Comparison of ENCODE assay signal across 24 mouse cellular contexts in genomic region chr13:98631105-98631838, GRCm38 (mm10). TPM values are rescaled to one million over a fixed set of nuclear protein-coding genes. Genes with fewer than 3 reads are reported as not detected.
DNase-seq lines count a peak whose midpoint lies in the region; ATAC-seq and TF ChIP-seq lines count a peak whose summit lies in the region.
"Had no signal": no experiment of that assay in that cellular context is flagged by ENCODE, and none has a peak within 500 bp of the region (broad histone marks: within the 10 kb centered on the region; RNA-seq: fewer than 3 reads in every experiment).

No protein-coding gene starts in this region.

- H3K4me3 ChIP-seq in forebrain, embryonic 10.5 days, result no peak overlapping the region
- H3K4me3 ChIP-seq in forebrain, embryonic 12.5 days (replicated peaks), result no peak overlapping the region
- no peak overlapping the region for H3K4me3 ChIP-seq in kidney, embryonic 15.5 days (replicated peaks)
- H3K4me3 ChIP-seq in testis, adult 2 months (ENCODE audit: control insufficient read depth, low read depth, low read length), result no peak overlapping the region
- no peak overlapping the region for H3K4me3 ChIP-seq in liver, postnatal 0 days (ENCODE audit: low read depth, low read length)
- H3K4me3 ChIP-seq in neural tube, embryonic 15.5 days (replicated peaks), result no peak overlapping the region
- H3K4me3 ChIP-seq: left cerebral cortex, adult 2 months; limb, embryonic 13.5 days; liver, embryonic 13.5 days; megakaryocyte, embryonic 14.5 days had no signal

- ATAC-seq in forebrain, embryonic 12.5 days (ENCODE audit: low FRiP score), result no peak
- peak; percentile 73 for ATAC-seq in kidney, embryonic 15.5 days (replicated peaks; ENCODE audit: low FRiP score)
- ATAC-seq in liver, postnatal 0 days, result no peak
- no peak for ATAC-seq in neural tube, embryonic 15.5 days (ENCODE audit: low FRiP score)
- ATAC-seq: activated CD4-positive, CD25-positive, alpha-beta regulatory T cell, adult 4 months; hindbrain, postnatal 0 days; lung, postnatal 0 days; midbrain, embryonic 16.5 days had no signal

- 47% methylated on average over 20 of the region's 20 CpGs for WGBS in forebrain, embryonic 10.5 days
- WGBS in forebrain, embryonic 12.5 days, result 46% methylated on average over 20 of the region's 20 CpGs
- WGBS in kidney, embryonic 15.5 days, result 39% methylated on average over 20 of the region's 20 CpGs
- WGBS in liver, postnatal 0 days (ENCODE audit: insufficient replicate concordance), result 60% methylated on average over 18 of the region's 20 CpGs
- 53% methylated on average over 20 of the region's 20 CpGs for WGBS in neural tube, embryonic 15.5 days

- H3K9me3 ChIP-seq in forebrain, embryonic 10.5 days, result no peaks in the 10 kb centered on the region
- H3K9me3 ChIP-seq in forebrain, embryonic 12.5 days, result no peaks in the 10 kb centered on the region
- H3K9me3 ChIP-seq in kidney, embryonic 15.5 days (replicated peaks), result no peaks in the 10 kb centered on the region
- H3K9me3 ChIP-seq in liver, postnatal 0 days (ENCODE audit: low read length), result no peaks in the 10 kb centered on the region
- H3K9me3 ChIP-seq in neural tube, embryonic 15.5 days (replicated peaks), result no peaks in the 10 kb centered on the region
- H3K9me3 ChIP-seq: G1E; limb, embryonic 13.5 days; liver, embryonic 13.5 days had no signal

- no peak for TF ChIP-seq POLR2A in testis, adult 2 months (IDR thresholded peaks at IDR 0.05; ENCODE audit: control insufficient read depth, low read depth, low read length)

- no peak overlapping the region for H3K9ac ChIP-seq in forebrain, embryonic 12.5 days
- no peak overlapping the region for H3K9ac ChIP-seq in kidney, embryonic 15.5 days
- no peak overlapping the region for H3K9ac ChIP-seq in liver, postnatal 0 days (replicated peaks)
- no peak overlapping the region for H3K9ac ChIP-seq in neural tube, embryonic 15.5 days (replicated peaks)
- H3K9ac ChIP-seq: limb, embryonic 13.5 days; liver, embryonic 13.5 days had no signal

- H3K4me2 ChIP-seq in forebrain, embryonic 12.5 days, result no peak overlapping the region
- no peak overlapping the region for H3K4me2 ChIP-seq in kidney, embryonic 15.5 days
- no peak overlapping the region for H3K4me2 ChIP-seq in liver, postnatal 0 days (ENCODE audit: low read depth, low read length)
- H3K4me2 ChIP-seq in neural tube, embryonic 15.5 days, result no peak overlapping the region
- H3K4me2 ChIP-seq: heart, embryonic 11.5 days; limb, embryonic 13.5 days; liver, embryonic 13.5 days had no signal

- TF ChIP-seq CTCF in testis, adult 2 months (IDR thresholded peaks at IDR 0.05; ENCODE audit: control insufficient read depth, insufficient read depth, insufficient replicate concordance, low read depth, low read length), result no peak
- TF ChIP-seq CTCF in liver, postnatal 0 days (IDR thresholded peaks at IDR 0.05; ENCODE audit: low read depth), result no peak

- H3K27ac ChIP-seq in forebrain, embryonic 10.5 days, result peak overlapping the region; percentile 70
- H3K27ac ChIP-seq in forebrain, embryonic 12.5 days, result no peak overlapping the region
- no peak overlapping the region for H3K27ac ChIP-seq in kidney, embryonic 15.5 days
- 0 out of 2 replicates have a peak overlapping the region, but pooled peaks have one; percentile 25 for H3K27ac ChIP-seq in testis, adult 2 months (ENCODE audit: control insufficient read depth, insufficient read depth, low read depth, low read length)
- H3K27ac ChIP-seq in liver, postnatal 0 days (ENCODE audit: low read depth), result no peak overlapping the region
- H3K27ac ChIP-seq in neural tube, embryonic 15.5 days (replicated peaks), result no peak overlapping the region
- H3K27ac ChIP-seq: hindbrain, postnatal 0 days; left cerebral cortex, adult 2 months; limb, embryonic 13.5 days; liver, embryonic 13.5 days had no signal

- H3K4me1 ChIP-seq in forebrain, embryonic 10.5 days, result peaks cover 18% of the 10 kb centered on the region
- H3K4me1 ChIP-seq in forebrain, embryonic 12.5 days, result no peaks in the 10 kb centered on the region
- H3K4me1 ChIP-seq in kidney, embryonic 15.5 days, result peaks cover 34% of the 10 kb centered on the region
- H3K4me1 ChIP-seq in testis, adult 2 months (ENCODE audit: control insufficient read depth, insufficient read depth, low read length), result peaks cover 11% of the 10 kb centered on the region
- H3K4me1 ChIP-seq in liver, postnatal 0 days (ENCODE audit: insufficient read depth), result no peaks in the 10 kb centered on the region
- no peaks in the 10 kb centered on the region for H3K4me1 ChIP-seq in neural tube, embryonic 15.5 days
- H3K4me1 ChIP-seq: liver, embryonic 13.5 days; megakaryocyte, embryonic 14.5 days had no signal

- TF ChIP-seq EP300 in liver, postnatal 0 days (IDR thresholded peaks at IDR 0.05; ENCODE audit: low read depth), result no peak

- H3K36me3 ChIP-seq in forebrain, embryonic 10.5 days (replicated peaks), result no peaks in the 10 kb centered on the region
- no peaks in the 10 kb centered on the region for H3K36me3 ChIP-seq in forebrain, embryonic 12.5 days (replicated peaks)
- no peaks in the 10 kb centered on the region for H3K36me3 ChIP-seq in kidney, embryonic 15.5 days
- no peaks in the 10 kb centered on the region for H3K36me3 ChIP-seq in testis, adult 2 months (ENCODE audit: control insufficient read depth, insufficient read depth, low read length)
- no peaks in the 10 kb centered on the region for H3K36me3 ChIP-seq in liver, postnatal 0 days (replicated peaks; ENCODE audit: insufficient read depth, low read length)
- H3K36me3 ChIP-seq in neural tube, embryonic 15.5 days, result no peaks in the 10 kb centered on the region
- H3K36me3 ChIP-seq: G1E; limb, embryonic 13.5 days; liver, embryonic 13.5 days had no signal

- H3K27me3 ChIP-seq in forebrain, embryonic 10.5 days (ENCODE audit: poor library complexity, severe bottlenecking), result peaks cover 23% of the 10 kb centered on the region
- H3K27me3 ChIP-seq in forebrain, embryonic 12.5 days, result no peaks in the 10 kb centered on the region; the same call in 1 of the 2 replicates
- no peaks in the 10 kb centered on the region for H3K27me3 ChIP-seq in kidney, embryonic 15.5 days
- H3K27me3 ChIP-seq in testis, adult 2 months (ENCODE audit: control insufficient read depth, insufficient read depth, low read length), result no peaks in the 10 kb centered on the region
- 0 out of 2 replicates have a peak, but pooled peaks cover 2% of the 10 kb centered on the region for H3K27me3 ChIP-seq in liver, postnatal 0 days (ENCODE audit: insufficient read depth, low read length)
- H3K27me3 ChIP-seq in neural tube, embryonic 15.5 days (replicated peaks), result no peaks in the 10 kb centered on the region; the same call in 1 of the 2 replicates
- H3K27me3 ChIP-seq: liver, embryonic 13.5 days; megakaryocyte, embryonic 14.5 days had no signal

- no peak for DNase-seq in forebrain, embryonic 10.5 days (ENCODE audit: extremely low spot score, low spot score)
- no peak for DNase-seq in kidney, adult 8-10 months
- DNase-seq in testis, postnatal 10 days (ENCODE audit: low spot score), result no peak
- no peak for DNase-seq in liver, postnatal 0 days
- DNase-seq: adrenal gland, postnatal 10 days; cerebellum, adult 9-10 months; heart, postnatal 10 days; layer of hippocampus, adult 9-11 months; liver, embryonic 13.5 days; thymus, postnatal 36 days had no signal

RNA-seq across cellular contexts. Expression of gene Tmem174, which starts 5.9 kb away (rescaled TPM):
- polyA plus RNA-seq in forebrain, embryonic 10.5 days (2016; fragmentation: Nextera tagmentation; extraction: Ambion mirVana), result not detected in 2 replicates
- polyA plus RNA-seq in forebrain, embryonic 12.5 days (2016; fragmentation: Nextera tagmentation; extraction: Ambion mirVana), result not detected in 2 replicates
- 21.1 and 22.4 TPM in 2 replicates for polyA plus RNA-seq in kidney, embryonic 15.5 days (2015; fragmentation: Nextera tagmentation; extraction: Ambion mirVana)
- polyA plus RNA-seq in testis, adult 2 months (2012; rRNA removed), result not detected in 2 replicates
- polyA plus RNA-seq in liver, postnatal 0 days (2015; fragmentation: Nextera tagmentation; extraction: Ambion mirVana), result not detected in 2 replicates
- not detected in 2 replicates for polyA plus RNA-seq in neural tube, embryonic 15.5 days (2015; fragmentation: Nextera tagmentation; extraction: Ambion mirVana)
- polyA plus RNA-seq: activated CD4-positive, CD25-positive, alpha-beta regulatory T cell, adult 4 months; embryonic facial prominence, embryonic 14.5 days; G1E; limb, embryonic 13.5 days; liver, embryonic 13.5 days; midbrain, embryonic 16.5 days had no signal

Comparison
In these comparisons a context has a peak if more than half of its experiments do, and no peak if none do; other contexts are left out.
1. H3K27ac ChIP-seq: peak in forebrain, embryonic 10.5 days (single experiment) and testis, adult 2 months (single experiment); none in forebrain, embryonic 12.5 days (single experiment), kidney, embryonic 15.5 days (single experiment), liver, postnatal 0 days (single experiment) and neural tube, embryonic 15.5 days (single experiment).
2. RNA of gene Tmem174, which starts 5.9 kb away (polyA plus RNA-seq): 21.1 to 22.4 TPM in kidney, embryonic 15.5 days; not detected in neural tube, embryonic 15.5 days, not detected in testis, adult 2 months, not detected in forebrain, embryonic 10.5 days, not detected in forebrain, embryonic 12.5 days and not detected in liver, postnatal 0 days; every median in the first group is over 10 times any median in the second.